Mouse (Mus musculus): ENCODE results near the gene Syn3.

GRCm38 (mm10) chr10:86196414-86197025 lies 302.2 kb downstream of the Syn3 start:
- TF ChIP-seq CHD2 (IDR thresholded peaks at IDR 0.05; ENCODE audit: low read depth, low read length) (no peak), MAFK (IDR thresholded peaks at IDR 0.05; ENCODE audit: insufficient read depth, low read depth, low read length) (no peak), ZC3H11A (IDR thresholded peaks at IDR 0.05; ENCODE audit: borderline replicate concordance, low read depth, low read length) (no peak), HCFC1 (IDR thresholded peaks at IDR 0.05; ENCODE audit: borderline replicate concordance, insufficient read depth, low read length) (no peak), ZNF384 (IDR thresholded peaks at IDR 0.05; ENCODE audit: low read depth, low read length) (no peak)
